Mouse (Mus musculus): Measurements from ENCODE around the gene Ppcdc.

The Ppcdc gene

GRCm38 (mm10) chr9:57432480-57432879 lies 7.4 kb downstream of the Ppcdc start:
- in situ Hi-C loops (cut with MboI; ENCODE audit: unreplicated experiment in 2 of 2): loop anchor here (5.0 kb wide), 2 partner anchors 80 to 170 kb away; partner anchors contain the start of gene 1700017B05Rik (in 2 of the 2)

- in situ Hi-C loops (cut with MboI; ENCODE audit: unreplicated experiment in 2 of 2): loop anchor here (5.0 kb wide), 2 partner anchors 79 to 169 kb away; partner anchors contain the start of gene 1700017B05Rik (in 2 of the 2)
Observed at GRCm38 (mm10) chr9:57431202-57431601, 8.7 kb downstream of the Ppcdc start.

- in situ Hi-C loops (cut with MboI; ENCODE audit: unreplicated experiment in 2 of 2): loop anchor here (5.0 to 10.0 kb wide), 2 partner anchors 76 to 484 kb away; no protein-coding TSS in a partner anchor
Observed at GRCm38 (mm10) chr9:57428391-57428790, 11.5 kb downstream of the Ppcdc start.

- in situ Hi-C loops (cut with MboI; ENCODE audit: unreplicated experiment in 2 of 2): loop anchor here (5.0 to 10.0 kb wide), 2 partner anchors 76 to 483 kb away; no protein-coding TSS in a partner anchor
Observed at GRCm38 (mm10) chr9:57427937-57428336, 12.0 kb downstream of the Ppcdc start.

GRCm38 (mm10) chr9:57427123-57427522 lies 12.8 kb downstream of the Ppcdc start:
- in situ Hi-C loops (cut with MboI; ENCODE audit: unreplicated experiment in 2 of 2): loop anchor here (5.0 to 10.0 kb wide), 2 partner anchors 75 to 482 kb away; no protein-coding TSS in a partner anchor

- in situ Hi-C loops (cut with MboI; ENCODE audit: unreplicated experiment in 2 of 2): loop anchor here (5.0 to 10.0 kb wide), 2 partner anchors 73 to 480 kb away; no protein-coding TSS in a partner anchor
Observed at GRCm38 (mm10) chr9:57425116-57425515, 14.8 kb downstream of the Ppcdc start.

- in situ Hi-C loops (cut with MboI; ENCODE audit: unreplicated experiment in 2 of 2): loop anchor here in 1 of 2 experiments (10.0 kb wide), 1 partner anchor 479 kb away; no protein-coding TSS in a partner anchor
Observed at GRCm38 (mm10) chr9:57424066-57424465, 15.9 kb downstream of the Ppcdc start.

- in situ Hi-C loops (cut with MboI; ENCODE audit: unreplicated experiment in 2 of 2): loop anchor here in 1 of 2 experiments (10.0 kb wide), 1 partner anchor 477 kb away; no protein-coding TSS in a partner anchor
Observed at GRCm38 (mm10) chr9:57421688-57422111, 18.2 kb downstream of the Ppcdc start.

- in situ Hi-C loops (cut with MboI; ENCODE audit: unreplicated experiment in 2 of 2): loop anchor here in 1 of 2 experiments (10.0 kb wide), 1 partner anchor 476 kb away; no protein-coding TSS in a partner anchor
Observed at GRCm38 (mm10) chr9:57421121-57421571, 18.8 kb downstream of the Ppcdc start.

GRCm38 (mm10) chr9:57420321-57421120 lies 19.4 kb downstream of the Ppcdc start:
- in situ Hi-C loops (cut with MboI; ENCODE audit: unreplicated experiment in 2 of 2): loop anchor here in 1 of 2 experiments (10.0 kb wide), 1 partner anchor 476 kb away; no protein-coding TSS in a partner anchor

- in situ Hi-C loops (cut with MboI; ENCODE audit: unreplicated experiment in 2 of 2): loop anchor here in 1 of 2 experiments (10.0 kb wide), 1 partner anchor 475 kb away; no protein-coding TSS in a partner anchor
Observed at GRCm38 (mm10) chr9:57419521-57420267, 20.2 kb downstream of the Ppcdc start.

GRCm38 (mm10) chr9:57417341-57417740 lies 22.6 kb downstream of the Ppcdc start:
- in situ Hi-C loops (cut with MboI; ENCODE audit: unreplicated experiment in 2 of 2): no loop called here

GRCm38 (mm10) chr9:57407120-57407905 lies 32.6 kb downstream of the Ppcdc start:
- in situ Hi-C loops (cut with MboI; ENCODE audit: unreplicated experiment in 2 of 2): no loop called here

GRCm38 (mm10) chr9:57406395-57406794 lies 33.5 kb downstream of the Ppcdc start:
- in situ Hi-C loops (cut with MboI; ENCODE audit: unreplicated experiment in 2 of 2): no loop called here

- in situ Hi-C loops (cut with MboI; ENCODE audit: unreplicated experiment in 2 of 2): no loop called here
Observed at GRCm38 (mm10) chr9:57404036-57404435, 35.9 kb downstream of the Ppcdc start.

GRCm38 (mm10) chr9:57402318-57403251 lies 37.3 kb downstream of the Ppcdc start:
- in situ Hi-C loops (cut with MboI; ENCODE audit: unreplicated experiment in 2 of 2): no loop called here

GRCm38 (mm10) chr9:57398773-57399172 lies 41.2 kb downstream of the Ppcdc start:
- in situ Hi-C loops (cut with MboI; ENCODE audit: unreplicated experiment in 2 of 2): no loop called here

GRCm38 (mm10) chr9:57392892-57393291 lies 47.0 kb downstream of the Ppcdc start:
- in situ Hi-C loops (cut with MboI; ENCODE audit: unreplicated experiment in 2 of 2): no loop called here

GRCm38 (mm10) chr9:57390869-57391268 lies 49.1 kb downstream of the Ppcdc start:
- in situ Hi-C loops (cut with MboI; ENCODE audit: unreplicated experiment in 2 of 2): no loop called here
